Mouse (Mus musculus) left cerebral cortex, adult 9 months (tissue): ENCODE measurements at regions not wholly inside any gene's neighbourhood (a gene's known extent, or its start where the extent isn't known, plus 50 kb on each side); places are given as distances from the start of the nearest gene placed in this dataset.

ENCODE experiments used
- DNase-seq, 2 experiments: peaks; one replicate each; pipeline ENCODE4 v3.0.0; 2022; ENCODE audit warnings: low spot score in 2 of 2

DNA sequence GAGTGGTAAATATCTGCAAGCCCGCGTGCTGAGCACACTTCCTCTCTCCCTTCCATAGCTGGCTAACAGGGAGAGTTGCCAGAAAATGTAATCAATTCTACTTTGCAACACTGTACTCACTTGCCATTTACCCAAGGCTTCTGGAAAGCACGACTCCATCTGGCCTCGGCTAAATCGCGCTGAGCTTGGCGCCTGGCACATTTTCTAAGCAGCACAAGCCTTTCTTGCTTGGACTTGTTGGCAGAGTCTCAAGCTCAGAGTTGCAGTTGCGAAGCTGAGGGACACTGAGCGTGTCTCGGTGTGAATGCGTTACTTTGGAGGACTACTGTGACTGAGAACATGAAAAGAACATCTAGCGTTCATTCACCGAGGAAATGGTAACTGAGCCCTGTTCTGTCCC, 164.9 kb upstream of the Lmcd1 start:
- peak; percentile 49 to 85 for DNase-seq

DNA sequence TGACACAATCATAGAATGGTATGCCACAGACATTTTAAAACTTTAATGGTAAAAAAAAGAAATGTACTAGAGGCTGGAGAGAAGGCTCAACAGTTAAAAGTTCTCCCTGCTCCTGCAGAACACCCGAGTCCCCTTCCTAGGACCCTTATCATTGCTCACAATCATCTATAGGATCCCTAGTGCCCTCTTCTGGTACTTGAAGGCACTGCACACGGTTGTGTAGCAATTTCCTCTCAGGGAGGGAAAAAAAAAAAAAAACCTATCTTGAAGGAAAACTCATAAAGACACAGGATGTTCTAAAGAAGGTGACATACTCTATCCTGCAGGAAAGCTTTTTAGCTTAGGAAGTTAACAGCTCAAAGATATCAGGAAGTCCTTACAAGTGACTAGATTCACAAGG, 154.4 kb upstream of the Lmcd1 start:
- DNase-seq, result no peak

- no peak for DNase-seq
Observed at GRCm38 (mm10) chr6:112133522-112133921, 140.0 kb upstream of the Lmcd1 start.

GRCm38 (mm10) chr6:112152535-112153364, 120.8 kb upstream of the Lmcd1 start:
- DNase-seq, result no peak

DNA sequence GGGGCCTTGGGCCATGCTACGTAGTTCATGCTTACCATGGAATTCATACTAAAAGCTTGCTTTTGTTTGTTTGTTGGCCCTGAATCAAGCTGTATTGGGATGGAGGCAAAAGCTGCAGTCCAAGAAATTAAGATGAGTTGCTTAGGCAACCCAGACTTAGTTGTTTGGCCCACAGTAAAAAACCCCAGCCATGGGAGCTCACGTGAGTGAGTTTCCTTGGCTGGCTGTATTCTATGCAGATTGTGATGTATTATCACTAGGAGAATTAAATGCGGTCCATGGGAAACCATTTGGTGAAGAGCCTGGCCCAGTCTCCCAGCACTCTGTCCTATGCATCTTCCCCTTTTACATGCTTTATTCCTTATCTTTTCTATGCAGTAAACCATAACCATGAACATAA, 106.1 kb upstream of the Lmcd1 start:
- no peak for DNase-seq

DNA sequence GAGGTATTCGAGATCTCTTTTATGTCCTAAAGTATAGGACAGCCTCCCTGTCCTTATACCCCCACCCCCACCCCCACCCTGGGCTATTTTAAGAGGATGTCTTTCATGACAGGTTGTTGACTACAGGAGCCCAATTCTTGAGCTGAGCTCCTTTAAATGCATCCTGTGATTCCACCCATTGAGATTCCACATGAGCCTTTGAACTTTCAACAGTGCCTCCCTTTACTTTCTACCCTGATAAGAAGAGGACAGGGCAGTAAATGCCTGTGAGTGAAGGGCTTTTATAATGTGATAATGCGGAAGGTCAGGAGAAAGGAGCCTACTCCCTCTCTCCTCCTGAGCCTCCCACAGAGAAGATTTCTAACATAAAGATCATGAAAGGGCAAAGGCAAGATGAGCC, 97.2 kb upstream of the Lmcd1 start:
- DNase-seq, result no peak

GRCm38 (mm10) chr6:112187636-112188035, 85.9 kb upstream of the Lmcd1 start:
- DNase-seq, result no peak

DNA sequence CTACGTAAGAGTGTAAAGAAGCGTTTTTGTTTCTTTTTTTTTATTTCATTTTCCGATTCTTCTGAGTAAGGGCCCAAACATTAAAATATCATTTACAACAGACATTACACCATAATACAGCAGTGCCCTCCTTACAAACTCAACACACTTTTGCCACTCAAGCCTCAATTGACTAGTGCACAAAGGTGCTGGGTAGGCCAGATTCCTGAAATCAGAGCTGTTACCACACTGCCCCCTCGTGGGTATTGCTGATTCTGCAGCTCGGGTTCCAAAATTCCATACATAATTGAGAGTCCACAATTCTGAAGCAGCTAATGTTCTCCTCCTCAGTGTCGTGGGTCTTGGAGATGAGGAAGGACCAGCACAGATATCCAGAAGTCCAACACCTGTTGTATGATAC, 82.5 kb upstream of the Lmcd1 start:
- DNase-seq, result peak in 1 of 2 experiments; percentile 89

DNA sequence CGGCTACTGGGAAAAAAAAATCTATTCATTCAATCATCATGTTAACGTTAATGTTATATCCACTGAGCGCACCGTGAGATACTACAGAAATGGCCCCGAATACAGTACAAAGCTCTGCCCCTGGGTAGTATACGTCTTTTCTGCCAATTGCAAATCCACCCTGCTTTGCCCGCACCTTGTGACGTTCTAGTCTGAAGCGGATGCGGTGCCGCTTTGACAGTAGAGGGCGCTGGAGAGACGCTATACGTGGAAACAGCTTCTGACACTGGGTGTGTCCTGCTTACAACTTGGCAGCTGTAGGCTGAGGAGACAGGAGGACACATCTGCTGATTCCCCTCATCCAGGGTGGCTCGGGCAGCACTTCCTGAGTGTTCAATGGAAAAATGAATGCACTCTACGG, 76.1 kb upstream of the Lmcd1 start:
- peak; percentile 72 to 93 for DNase-seq

DNA sequence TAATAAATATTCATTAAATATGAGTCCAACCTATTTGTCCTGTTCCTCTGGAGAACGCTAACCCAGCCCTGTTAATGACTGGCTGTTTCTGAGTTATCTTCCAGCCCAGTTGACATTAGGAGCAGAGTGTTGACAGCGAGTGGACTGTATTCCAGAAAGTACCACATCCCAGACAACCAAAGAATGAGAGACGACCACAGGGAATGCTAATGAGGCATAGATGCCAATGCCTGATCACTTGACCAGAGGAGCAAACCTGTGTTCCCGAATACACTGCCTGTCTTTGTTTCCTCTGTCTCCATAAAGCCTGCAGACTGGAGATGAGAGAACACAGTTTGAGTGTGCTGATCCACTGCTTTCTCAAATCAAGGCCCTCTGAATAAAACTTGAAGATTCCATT, 74.3 kb upstream of the Lmcd1 start:
- DNase-seq, result no peak

DNA sequence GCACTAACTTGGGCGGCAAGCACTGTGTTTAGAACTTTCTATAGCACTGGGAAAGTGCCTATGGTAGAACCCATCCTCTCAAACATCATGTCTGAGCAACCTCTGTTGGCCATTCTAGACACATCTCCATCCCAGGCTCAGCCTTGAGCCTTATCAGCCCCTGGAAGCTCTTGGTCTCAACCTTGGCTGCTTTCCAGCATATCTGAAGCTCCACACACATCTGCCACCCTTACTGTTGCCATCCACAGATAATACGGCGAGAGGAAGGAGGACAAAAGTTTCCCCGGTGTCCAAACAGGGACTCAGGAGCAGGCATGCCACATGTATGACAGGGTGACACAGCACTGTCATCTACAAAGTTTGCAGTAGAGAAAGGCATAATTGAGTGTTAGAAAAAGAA, 71.4 kb upstream of the Lmcd1 start:
- no peak for DNase-seq

- DNase-seq, result no peak
Observed at GRCm38 (mm10) chr6:112203321-112203720, 70.2 kb upstream of the Lmcd1 start.

- DNase-seq, result no peak
Observed at GRCm38 (mm10) chr6:112204956-112205355, 68.6 kb upstream of the Lmcd1 start.

GRCm38 (mm10) chr6:112205420-112205995, 68.0 kb upstream of the Lmcd1 start:
- DNase-seq, result no peak

GRCm38 (mm10) chr6:112207229-112207628, 66.3 kb upstream of the Lmcd1 start:
- DNase-seq, result peak in 1 of 2 experiments; percentile 61

GRCm38 (mm10) chr6:112210238-112210950, 63.2 kb upstream of the Lmcd1 start:
- peak in 1 of 2 experiments; percentile 14 for DNase-seq

DNA sequence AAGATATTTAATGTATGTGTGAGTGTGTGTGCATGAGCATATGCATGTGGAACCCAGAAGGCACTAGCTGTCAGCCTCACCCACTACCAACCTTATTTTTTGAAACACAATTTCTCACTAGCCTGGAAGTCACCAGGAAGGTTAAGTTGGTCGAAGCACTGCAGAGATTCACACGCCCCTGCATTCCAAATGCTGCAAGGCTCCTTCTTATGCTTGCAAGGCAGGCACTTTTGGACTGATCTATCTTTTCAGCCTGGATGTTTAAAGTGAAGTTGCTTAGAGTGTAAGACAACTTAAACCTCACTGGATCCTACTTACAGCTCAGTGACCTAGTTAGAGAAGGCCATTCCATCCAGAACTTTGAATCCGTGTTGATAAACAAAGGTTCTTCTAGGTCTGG, 56.7 kb upstream of the Lmcd1 start:
- no peak for DNase-seq

DNA sequence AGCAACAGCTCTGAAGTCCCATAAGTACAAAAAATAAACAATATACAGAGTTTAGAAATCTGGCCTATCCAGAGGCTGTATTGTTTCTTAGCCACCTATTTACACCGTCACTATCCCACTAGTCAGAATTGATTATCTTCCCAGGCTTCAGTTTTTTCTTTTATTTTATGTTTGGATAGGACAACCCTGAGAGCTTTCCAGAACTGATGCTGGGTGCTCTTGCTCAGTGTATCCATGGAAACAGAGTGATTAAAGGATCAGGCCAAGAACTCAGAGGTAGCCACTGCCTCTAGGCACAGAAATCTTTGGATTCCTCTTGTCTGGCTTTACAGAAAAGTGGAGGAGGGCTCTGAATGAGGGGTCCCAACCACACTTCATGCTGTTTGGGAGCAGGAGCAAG, 55.3 kb upstream of the Lmcd1 start:
- DNase-seq, result no peak

DNA sequence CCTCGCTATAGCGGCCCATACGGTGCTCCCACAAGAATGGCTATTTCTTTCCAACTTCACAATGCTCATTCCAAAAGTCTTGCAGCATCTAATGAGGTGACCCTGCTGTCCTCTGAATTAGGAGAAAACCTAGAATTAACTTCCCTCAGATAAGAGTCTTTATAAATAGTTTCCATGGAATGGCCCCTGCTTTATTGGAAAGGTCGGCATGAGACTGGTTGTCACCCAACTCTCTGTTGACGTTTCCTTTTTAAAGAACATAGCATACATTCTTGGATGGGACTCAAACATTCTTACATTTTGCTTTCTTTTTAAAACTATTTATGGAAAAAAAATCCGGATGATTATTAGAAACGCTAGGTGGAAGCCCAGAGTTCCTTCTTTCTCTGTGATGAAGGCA, 53.9 kb upstream of the Lmcd1 start:
- DNase-seq, result no peak

DNA sequence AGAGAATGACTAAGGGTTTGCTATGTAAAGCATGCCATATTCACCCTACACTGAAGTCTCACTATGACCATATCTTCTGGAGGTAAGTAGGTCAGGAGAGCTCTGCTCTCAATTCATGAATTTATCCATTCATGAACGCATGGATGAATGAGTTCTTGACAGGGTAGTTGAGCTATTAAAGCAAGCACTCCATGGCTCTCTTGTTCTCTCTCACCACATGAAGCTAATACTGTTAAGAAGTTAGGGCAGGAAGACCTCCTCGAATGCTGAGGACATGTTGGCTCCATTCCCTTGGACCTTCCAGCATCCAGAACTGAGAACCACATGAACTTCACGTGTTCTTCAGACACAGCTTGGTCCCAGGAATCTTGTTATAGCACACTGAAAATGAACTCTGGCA, 53.4 kb upstream of the Lmcd1 start:
- DNase-seq, result no peak

DNA sequence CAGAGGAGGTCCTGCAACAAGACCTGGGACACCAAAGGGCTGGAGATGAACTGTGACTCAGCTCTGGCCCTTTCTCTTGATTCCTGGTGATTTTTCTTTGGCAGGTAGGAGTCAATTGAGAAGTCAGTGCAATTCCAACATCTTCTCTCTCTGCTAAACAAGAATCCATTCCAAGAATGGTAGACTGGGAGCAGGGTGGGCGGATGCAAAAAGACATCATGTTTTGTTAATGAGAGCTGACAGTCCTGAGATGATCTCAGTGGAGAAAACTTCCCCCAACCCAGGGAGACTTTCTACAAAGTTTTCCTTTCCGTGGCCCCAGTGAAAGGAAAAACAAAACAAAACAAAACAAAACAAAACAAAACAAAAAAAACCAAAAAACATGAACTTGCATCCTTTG, 52.2 kb upstream of the Lmcd1 start:
- no peak for DNase-seq

DNA sequence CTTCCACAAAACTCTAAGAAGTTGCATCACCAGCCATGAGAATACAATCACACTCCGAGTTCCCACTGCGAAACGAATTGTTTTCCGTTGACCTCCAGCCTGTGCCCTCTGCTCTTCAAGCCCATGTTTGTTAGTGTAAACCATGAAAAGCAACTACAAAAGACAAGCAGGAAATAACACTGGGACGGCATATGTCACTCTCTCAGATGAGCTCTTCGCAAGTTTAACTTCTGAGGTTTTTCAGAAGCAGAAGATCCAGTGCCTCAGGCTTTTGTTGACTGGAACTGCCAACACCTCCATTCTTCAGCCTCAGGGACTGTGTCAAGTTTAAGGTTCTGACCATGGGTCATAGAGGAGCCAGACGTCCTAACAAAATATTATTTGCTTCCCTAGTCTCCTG, 50.2 kb upstream of the Lmcd1 start:
- no peak for DNase-seq
